In genomic region chr9:116973594-116973993, GRCm38 (mm10) we compare ENCODE assay signal across 12 mouse cellular contexts.
DNase-seq lines count a peak whose midpoint lies in the region; ATAC-seq and TF ChIP-seq lines count a peak whose summit lies in the region.
"Had no signal": no experiment of that assay in that cellular context is flagged by ENCODE, and none has a peak within 500 bp of the region (broad histone marks: within the 10 kb centered on the region; RNA-seq: fewer than 3 reads in every experiment).

No protein-coding gene starts in this region.

- no peaks in the 10 kb centered on the region for H3K4me1 ChIP-seq in heart, embryonic 11.5 days (ENCODE audit: control insufficient read depth, insufficient read depth, low read length)
- no peaks in the 10 kb centered on the region for H3K4me1 ChIP-seq in heart, embryonic 16.5 days (ENCODE audit: control insufficient read depth, insufficient read depth, low read length)
- H3K4me1 ChIP-seq in forebrain, postnatal 0 days (ENCODE audit: insufficient read depth), result no peaks in the 10 kb centered on the region

- TF ChIP-seq CTCF in forebrain, postnatal 0 days (IDR thresholded peaks at IDR 0.05; ENCODE audit: low read depth), result no peak

- no peaks in the 10 kb centered on the region for H3K36me3 ChIP-seq in heart, embryonic 11.5 days (ENCODE audit: control insufficient read depth, insufficient read depth, low read length)
- H3K36me3 ChIP-seq in heart, embryonic 16.5 days (ENCODE audit: control insufficient read depth, insufficient read depth), result peaks cover 5% of the 10 kb centered on the region; the same call in 1 of the 2 replicates
- H3K36me3 ChIP-seq in forebrain, postnatal 0 days (ENCODE audit: insufficient read depth), result no peaks in the 10 kb centered on the region

- H3K4me3 ChIP-seq in heart, embryonic 11.5 days (ENCODE audit: low read depth, low read length), result no peak overlapping the region
- no peak overlapping the region for H3K4me3 ChIP-seq in heart, embryonic 16.5 days (ENCODE audit: low read length)
- no peak overlapping the region for H3K4me3 ChIP-seq in forebrain, postnatal 0 days (ENCODE audit: low read depth, low read length)
- H3K4me3 ChIP-seq: erythroblast, embryonic 14.5 days; myocyte had no signal

- no peaks in the 10 kb centered on the region for H3K27me3 ChIP-seq in heart, embryonic 11.5 days (ENCODE audit: control insufficient read depth, insufficient read depth, low read length)
- H3K27me3 ChIP-seq in heart, embryonic 16.5 days (ENCODE audit: control insufficient read depth, insufficient read depth, low read length), result no peaks in the 10 kb centered on the region
- no peaks in the 10 kb centered on the region for H3K27me3 ChIP-seq in forebrain, postnatal 0 days (ENCODE audit: insufficient read depth, low read length)

- H3K9me3 ChIP-seq in heart, embryonic 11.5 days (replicated peaks; ENCODE audit: control insufficient read depth, low read length), result no peaks in the 10 kb centered on the region
- H3K9me3 ChIP-seq in heart, embryonic 16.5 days (replicated peaks; ENCODE audit: control insufficient read depth, low read length), result no peaks in the 10 kb centered on the region; the same call in 1 of the 2 replicates
- H3K9me3 ChIP-seq in forebrain, postnatal 0 days (ENCODE audit: low read length), result 0 out of 2 replicates have a peak, but pooled peaks cover 3% of the 10 kb centered on the region

- peak; percentile 93 for DNase-seq in heart, adult 11 months
- peak; percentile 17 for DNase-seq in adrenal gland, postnatal 25 days
- peak; percentile 68 for DNase-seq in kidney, postnatal 14 days
- DNase-seq in spleen, postnatal 10 days (ENCODE audit: low spot score in 2 of 2), result no peak
- DNase-seq in cerebellum, postnatal 25 days, result no peak
- no peak for DNase-seq in forebrain, postnatal 0 days
- DNase-seq: retina, postnatal 1 day had no signal

- no peak overlapping the region for H3K9ac ChIP-seq in heart, embryonic 11.5 days (ENCODE audit: low read depth, low read length)
- no peak overlapping the region for H3K9ac ChIP-seq in heart, embryonic 16.5 days (ENCODE audit: low read length)
- H3K9ac ChIP-seq in forebrain, postnatal 0 days, result no peak overlapping the region
- H3K9ac ChIP-seq: liver, embryonic 14.5 days had no signal

- no peak for ATAC-seq in heart, embryonic 11.5 days (replicated peaks; ENCODE audit: insufficient number of reproducible peaks, low FRiP score, low TSS enrichment)
- ATAC-seq in heart, embryonic 16.5 days (replicated peaks; ENCODE audit: extremely low read depth, insufficient read depth, low FRiP score), result peak; percentile 73
- no peak for ATAC-seq in forebrain, postnatal 0 days

- 36% methylated on average over 2 of the region's 2 CpGs for WGBS in heart, embryonic 11.5 days (ENCODE audit: insufficient replicate concordance)
- WGBS in heart, embryonic 16.5 days, result 27% methylated on average over 2 of the region's 2 CpGs
- 19% methylated on average over 2 of the region's 2 CpGs for WGBS in forebrain, postnatal 0 days

- no peak overlapping the region for H3K4me2 ChIP-seq in heart, embryonic 11.5 days
- H3K4me2 ChIP-seq in heart, embryonic 16.5 days (ENCODE audit: low read depth, low read length), result peak overlapping the region; percentile 38; the same call in 1 of the 2 replicates
- H3K4me2 ChIP-seq in forebrain, postnatal 0 days (ENCODE audit: low read depth), result no peak overlapping the region

- H3K27ac ChIP-seq in heart, embryonic 11.5 days (ENCODE audit: low read depth, low read length), result no peak overlapping the region
- H3K27ac ChIP-seq in heart, embryonic 16.5 days (ENCODE audit: low read length), result peak overlapping the region; percentile 58
- H3K27ac ChIP-seq in forebrain, postnatal 0 days (ENCODE audit: low read depth, low read length), result no peak overlapping the region
- H3K27ac ChIP-seq: liver, embryonic 14.5 days had no signal

Comparison
In these comparisons a context has a peak if more than half of its experiments do, and no peak if none do; other contexts are left out.
1. DNase-seq: peak in heart, adult 11 months (single experiment), adrenal gland, postnatal 25 days (single experiment) and kidney, postnatal 14 days (single experiment); none in spleen, postnatal 10 days (0 of 2), cerebellum, postnatal 25 days (0 of 2) and forebrain, postnatal 0 days (single experiment).